Mouse (Mus musculus) stomach, postnatal 0 days (tissue): ENCODE data around the gene Spag9.

Source experiments
- CTCF ChIP-seq: IDR thresholded peaks from 2 replicates; pipeline ENCODE4 v1.5.1; 2016; ENCODE audit warnings: antibody characterized with exemption, low read depth, mild to moderate bottlenecking, moderate library complexity
- EP300 ChIP-seq: optimal IDR thresholded peaks from 2 replicates; pipeline ENCODE3; 2016; ENCODE audit warnings: antibody characterized with exemption

DNA sequence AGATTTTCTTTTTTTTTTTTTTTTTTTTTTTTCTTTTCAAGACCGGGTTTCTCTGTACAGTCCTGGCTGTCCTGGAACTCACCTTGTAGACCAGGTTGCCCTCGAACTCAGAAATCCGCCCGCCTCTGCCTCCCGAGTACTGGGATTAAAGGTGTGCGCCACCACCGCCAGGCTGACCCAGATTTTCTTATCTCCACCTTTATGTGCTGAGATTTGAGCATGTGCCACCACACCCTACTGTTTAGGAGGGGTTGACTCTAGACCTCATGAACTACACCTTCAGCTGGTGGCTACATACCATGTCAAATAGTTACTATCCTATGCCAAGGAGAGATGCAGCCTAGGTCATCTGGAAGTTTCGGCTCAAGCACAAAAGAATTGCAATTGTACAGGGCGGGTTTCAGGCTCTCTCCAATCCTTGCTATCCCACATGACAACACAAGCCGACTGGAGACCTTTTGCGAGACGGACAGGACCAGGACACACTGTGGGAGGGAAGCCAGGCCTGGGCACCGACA is 41.1 kb upstream of the Spag9 start:
- TF ChIP-seq CTCF (no peak), EP300 (no peak)
